Mouse (Mus musculus) testis, adult 2 months (tissue): ENCODE results near the gene Ap4s1. TPM values are rescaled to one million over a fixed set of nuclear protein-coding genes. Genes with fewer than 3 reads are reported as not detected.
A peak's percentile ranks its signal among the peaks of the same experiment; 100 is the strongest.
"Not testable (repeated sequence)": the region's sequence is repeated elsewhere in the genome, so short reads cannot be mapped to it uniquely, and the experiment has no call there.

Source experiments
- H3K27ac ChIP-seq: fragments of 200-500 bp; 2 replicates; pipeline ENCODE4 v1.5.1; 2012; ENCODE audit warnings: low read depth, low read length; ENCODE audit not compliant: control insufficient read depth, insufficient read depth
- H3K27me3 ChIP-seq: fragments of 200-500 bp; 2 replicates; pipeline ENCODE4 v1.6.1; 2012; ENCODE audit warnings: mild to moderate bottlenecking, low read length, moderate library complexity; ENCODE audit not compliant: control insufficient read depth, insufficient read depth
- H3K36me3 ChIP-seq: fragments of 200-500 bp; 2 replicates; pipeline ENCODE4 v1.6.1; 2012; ENCODE audit warnings: mild to moderate bottlenecking, low read length; ENCODE audit not compliant: control insufficient read depth, insufficient read depth
- H3K4me1 ChIP-seq: fragments of 200-500 bp; 2 replicates; pipeline ENCODE4 v1.6.1; 2012; ENCODE audit warnings: low read length; ENCODE audit not compliant: control insufficient read depth, insufficient read depth
- H3K4me3 ChIP-seq: fragments of 200-500 bp; 2 replicates; pipeline ENCODE4 v1.5.1; 2012; ENCODE audit warnings: low read depth, mild to moderate bottlenecking, low read length, moderate library complexity, mixed read lengths; ENCODE audit not compliant: control insufficient read depth
- CTCF ChIP-seq: fragments of 200-500 bp; IDR thresholded peaks from 2 replicates; pipeline ENCODE4 v1.5.1; 2012; ENCODE audit warnings: low read depth, mild to moderate bottlenecking, inconsistent platforms, low read length, moderate library complexity; ENCODE audit not compliant: control insufficient read depth, insufficient read depth, insufficient replicate concordance
- POLR2A ChIP-seq: fragments of 200-500 bp; IDR thresholded peaks from 2 replicates; pipeline ENCODE4 v1.6.1; 2012; ENCODE audit warnings: low read depth, mild to moderate bottlenecking, inconsistent platforms, low read length, moderate library complexity; ENCODE audit not compliant: control insufficient read depth
- polyA plus RNA-seq: library from polyadenylated mRNA; depleted of rRNA; stranded (reverse); fragments of >200 nt; gene quantifications from 2 replicates; pipeline ENCODE4 v1.2.3, GENCODE M21; 2012

The Ap4s1 gene
- polyA plus RNA-seq, 1 experiment, result 8.3 TPM

DNA sequence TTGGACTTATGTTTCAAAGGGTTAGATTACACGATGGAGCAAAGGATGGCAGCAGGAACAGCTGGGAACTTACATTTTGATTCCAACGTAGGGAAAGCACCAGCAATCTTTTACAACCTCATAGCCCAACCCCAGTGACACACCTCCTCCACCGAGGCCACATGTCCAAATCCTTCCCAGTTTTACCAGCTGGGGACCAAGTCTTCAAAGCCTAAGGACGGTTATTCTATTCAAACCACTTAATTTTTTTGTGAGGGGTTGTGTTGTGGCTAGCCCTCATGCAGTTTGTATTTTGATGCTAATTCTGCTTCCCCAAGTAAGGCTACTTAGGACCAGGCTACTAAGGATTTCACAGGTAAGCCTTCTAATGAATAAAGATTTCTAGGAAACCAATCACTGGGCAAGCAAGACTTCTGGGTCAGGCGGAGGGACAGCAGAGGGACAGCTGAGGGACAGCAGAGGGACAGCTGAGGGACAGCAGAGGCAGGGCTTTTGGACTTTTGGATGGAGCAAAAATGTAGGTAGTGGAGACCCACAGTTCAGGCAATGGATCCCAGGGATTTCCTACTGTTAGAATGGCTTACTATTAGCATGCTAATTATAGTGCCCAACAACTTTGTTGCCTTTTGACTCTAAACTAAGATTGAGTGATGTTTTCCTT is 19.5 kb upstream of the Ap4s1 start:
- no peaks in the 10 kb centered on the region for H3K36me3 ChIP-seq
- TF ChIP-seq POLR2A, result no peak
- no peak for TF ChIP-seq CTCF
- H3K27ac ChIP-seq, result no peak overlapping the region
- H3K27me3 ChIP-seq, result no peaks in the 10 kb centered on the region
- no peaks in the 10 kb centered on the region; the same call in 1 of the 2 replicates for H3K4me1 ChIP-seq
- H3K4me3 ChIP-seq, result no peak overlapping the region

DNA sequence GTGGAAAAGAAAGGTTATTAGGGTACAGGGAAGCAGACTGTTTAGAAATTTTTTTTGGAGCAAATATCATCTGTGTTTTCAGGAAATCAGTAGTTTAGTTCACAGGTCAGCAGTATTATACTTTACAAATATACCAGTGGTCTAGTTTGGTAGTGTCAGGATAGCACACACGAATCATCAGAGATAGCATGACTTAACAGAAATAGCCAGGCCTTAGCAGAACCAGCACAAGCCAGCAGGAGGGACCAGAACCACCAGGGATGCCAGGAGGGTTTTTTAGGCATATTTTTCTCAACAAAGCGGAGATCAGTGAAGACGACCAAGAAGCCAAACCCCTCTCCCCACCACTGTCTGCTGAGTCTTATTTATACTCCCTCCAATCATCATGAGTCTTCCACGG is 17.6 kb upstream of the Ap4s1 start:
- Histone ChIP-seq H3K27me3 (no peaks in the 10 kb centered on the region), H3K36me3 (no peaks in the 10 kb centered on the region), H3K27ac (no peak overlapping the region), H3K4me3 (no peak overlapping the region), H3K4me1 (no peaks in the 10 kb centered on the region; the same call in 1 of the 2 replicates)
- TF ChIP-seq CTCF, result no peak
- no peak for TF ChIP-seq POLR2A

DNA sequence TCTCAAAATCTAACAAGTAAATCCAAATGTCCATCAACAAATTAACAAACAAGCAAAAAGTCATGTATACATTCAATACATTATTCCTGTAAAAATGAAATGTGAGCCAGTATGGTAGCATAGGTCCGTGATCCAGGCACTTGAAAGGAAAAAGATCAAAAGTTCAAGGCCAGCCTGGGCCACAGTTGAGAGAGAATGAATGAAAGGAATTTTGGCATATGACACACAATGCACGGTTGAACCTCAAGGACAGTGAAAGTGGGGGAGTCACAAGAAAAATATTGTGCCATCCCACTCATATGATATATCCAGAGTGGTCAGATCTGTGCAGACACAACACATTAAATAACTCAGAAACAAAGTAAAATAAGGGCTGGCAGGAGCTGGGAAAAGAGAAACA is 14.4 kb upstream of the Ap4s1 start:
- Histone ChIP-seq H3K36me3 (no peaks in the 10 kb centered on the region), H3K27ac (no peak overlapping the region), H3K4me1 (peaks cover 2% of the 10 kb centered on the region), H3K27me3 (no peaks in the 10 kb centered on the region), H3K4me3 (no peak overlapping the region)
- TF ChIP-seq POLR2A, result no peak
- no peak for TF ChIP-seq CTCF

DNA sequence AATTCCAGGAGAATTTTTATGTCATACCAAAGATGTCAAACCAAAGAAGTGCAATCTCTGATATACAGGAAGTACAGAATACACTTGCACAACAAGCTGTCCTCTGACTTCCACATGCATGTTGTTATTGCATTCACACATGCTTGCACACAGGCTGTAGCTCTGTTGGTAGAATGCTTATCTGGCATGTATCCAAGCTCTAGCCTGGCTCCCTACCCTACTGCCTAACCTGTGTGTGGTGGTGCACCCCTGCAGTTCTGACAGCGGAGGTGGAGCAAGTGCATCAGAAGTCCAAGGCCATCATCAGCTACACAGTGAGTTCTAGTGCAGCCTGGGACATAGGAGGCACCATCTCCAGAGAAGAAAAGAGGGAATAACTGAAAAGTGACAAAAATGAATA is 12.0 kb upstream of the Ap4s1 start:
- Histone ChIP-seq H3K4me3 (no peak overlapping the region), H3K36me3 (no peaks in the 10 kb centered on the region), H3K4me1 (peaks cover 2% of the 10 kb centered on the region; the same call in 1 of the 2 replicates), H3K27me3 (no peaks in the 10 kb centered on the region), H3K27ac (0 out of 2 replicates have a peak overlapping the region, but pooled peaks have one; percentile 23)
- TF ChIP-seq POLR2A, result no peak
- no peak for TF ChIP-seq CTCF

DNA sequence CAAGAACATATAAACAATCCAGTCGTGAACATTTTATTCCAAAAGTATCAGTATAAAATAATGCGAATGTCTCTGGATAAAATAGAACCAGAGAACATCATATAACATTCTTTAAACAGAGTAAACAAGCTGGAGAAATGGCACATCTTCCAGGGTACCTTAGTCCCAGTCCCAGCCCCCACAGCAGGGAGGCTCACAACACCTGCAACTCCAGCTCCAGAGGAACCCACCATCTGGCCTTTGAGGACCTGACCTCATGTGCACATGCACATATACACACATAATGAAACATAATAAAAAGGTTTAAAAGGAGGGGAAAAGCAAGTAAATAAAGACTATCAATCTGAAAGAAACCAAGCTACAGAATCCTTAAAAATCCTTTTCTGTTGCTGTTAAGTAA is 2.3 kb upstream of the Ap4s1 start:
- TF ChIP-seq POLR2A (no peak), CTCF (no peak)
- H3K27me3 ChIP-seq, result no peaks in the 10 kb centered on the region
- H3K27ac ChIP-seq, result no peak overlapping the region
- H3K4me1 ChIP-seq, result peaks cover 8% of the 10 kb centered on the region
- H3K36me3 ChIP-seq, result no peaks in the 10 kb centered on the region
- H3K4me3 ChIP-seq, result no peak overlapping the region

DNA sequence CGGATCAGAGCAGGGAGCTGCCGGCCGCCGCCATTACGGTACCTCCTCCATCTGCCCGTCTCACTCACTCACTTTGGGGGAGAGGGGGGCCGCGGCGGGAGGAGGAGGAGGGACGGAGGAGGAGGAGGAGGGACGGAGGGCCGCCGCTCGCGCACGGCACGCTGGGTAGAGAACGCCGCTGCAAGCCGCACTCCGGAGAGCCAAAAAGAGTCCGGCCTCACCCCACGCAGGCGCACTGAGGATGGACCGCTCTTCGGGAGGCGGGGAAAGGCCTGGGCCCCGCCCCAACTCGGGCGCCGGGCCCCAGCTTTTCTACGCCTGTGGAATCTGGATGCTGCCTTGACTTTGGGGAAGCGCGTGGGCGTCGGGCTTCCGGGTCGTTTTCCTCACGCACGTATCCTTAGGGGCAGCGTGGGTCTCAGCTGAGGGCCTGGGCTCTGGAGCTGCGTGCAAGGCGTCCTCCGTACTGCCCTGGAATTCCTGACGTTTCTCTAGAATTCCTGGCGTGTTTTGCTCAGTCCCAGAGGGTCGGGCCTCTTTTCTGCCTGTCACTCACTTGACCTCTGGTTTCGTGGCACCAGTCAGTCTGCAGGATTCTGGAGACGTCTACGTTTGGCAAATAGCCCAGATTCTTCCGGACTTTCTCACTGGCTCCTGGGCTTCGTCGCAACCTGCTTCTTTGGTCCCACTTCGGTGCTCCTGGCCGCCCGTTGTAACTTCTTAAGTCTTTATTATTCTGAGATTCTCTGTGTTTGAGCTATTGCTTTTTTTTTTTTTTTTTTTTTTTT is 1.2 kb downstream of the Ap4s1 start, which contains the start of gene Strn3:
TSS of gene Strn3 (minus strand) at position 53 of the 788 bp plus-strand sequence.
- peaks cover 8% of the 10 kb centered on the region for H3K4me1 ChIP-seq
- TF ChIP-seq CTCF, result no peak
- peak; percentile 79 for TF ChIP-seq POLR2A
- H3K36me3 ChIP-seq, result no peaks in the 10 kb centered on the region
- H3K27me3 ChIP-seq, result no peaks in the 10 kb centered on the region
- H3K4me3 ChIP-seq, result peak within 1 kb of the TSS; percentile 91
- peak within 1 kb of the TSS; percentile 94 for H3K27ac ChIP-seq

DNA sequence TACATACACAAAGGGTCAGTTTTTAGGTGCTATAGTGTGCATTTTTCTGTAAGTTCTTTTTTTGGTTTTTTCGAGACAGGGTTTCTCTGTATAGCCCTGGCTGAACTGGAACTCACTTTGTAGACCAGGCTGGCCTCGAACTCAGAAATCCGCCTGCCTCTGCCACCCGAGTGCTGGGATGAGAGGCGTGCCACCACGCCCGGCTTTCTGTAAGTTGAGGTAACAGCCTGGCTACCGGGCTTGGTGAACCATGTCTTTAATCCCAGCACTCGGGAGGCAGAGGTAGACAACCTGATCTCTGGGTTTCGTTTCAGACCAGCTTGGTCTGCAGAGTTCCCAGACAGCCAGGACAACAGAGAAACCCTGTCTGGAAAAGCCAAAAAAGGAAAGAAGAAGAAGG is 2.0 kb downstream of the Ap4s1 start:
- not testable (repeated sequence) for H3K27me3 ChIP-seq, H3K36me3 ChIP-seq, H3K4me1 ChIP-seq
- H3K27ac ChIP-seq, result peak overlapping the region; percentile 49
- peak overlapping the region; percentile 38 for H3K4me3 ChIP-seq
